Mouse (Mus musculus): Measurements from ENCODE around the gene Foxn2.
"Not testable (repeated sequence)": the region's sequence is repeated elsewhere in the genome, so short reads cannot be mapped to it uniquely, and the experiment has no call there.

Gene Foxn2

DNA sequence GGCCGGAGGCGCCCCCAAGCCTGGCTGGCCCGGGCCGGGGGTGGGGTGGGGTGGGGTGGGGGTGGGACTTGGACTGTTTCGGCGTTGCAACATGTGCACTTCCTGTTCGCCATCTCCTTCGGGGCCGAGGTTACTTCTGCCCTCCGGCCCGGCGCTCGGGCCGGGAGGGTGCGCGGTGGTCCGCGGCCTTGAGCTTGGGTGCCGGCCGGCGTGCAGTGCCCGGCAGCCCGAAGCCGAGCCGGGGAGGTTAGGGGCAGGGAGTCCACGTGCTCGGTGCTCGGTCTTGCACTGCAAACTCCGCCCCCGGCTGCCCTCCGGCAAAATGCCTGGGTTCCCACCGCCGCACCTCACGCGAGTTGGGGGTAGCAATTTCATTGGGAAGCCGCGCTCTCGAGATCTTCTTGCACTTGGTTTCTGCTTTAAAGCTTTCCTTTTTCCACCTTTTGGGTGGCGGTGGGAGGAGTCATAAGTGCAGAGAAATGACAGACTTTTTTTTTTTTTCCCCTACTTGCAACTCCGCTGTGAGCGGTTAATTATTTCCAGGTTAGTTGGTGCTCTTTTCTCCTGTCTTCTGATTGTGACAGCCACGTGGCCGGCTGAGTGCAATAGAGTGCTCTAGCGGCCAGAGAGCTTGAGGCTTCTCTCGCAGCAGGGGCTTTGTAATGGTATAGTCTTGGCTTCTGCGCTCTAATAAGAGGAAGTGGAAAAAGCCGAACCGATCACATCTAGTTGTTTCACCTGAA lies 1.1 kb downstream of the Foxn2 start:
- peak; percentile 56 to 71 for DNase-seq (ENCODE audit: low spot score in 2 of 2)

DNA sequence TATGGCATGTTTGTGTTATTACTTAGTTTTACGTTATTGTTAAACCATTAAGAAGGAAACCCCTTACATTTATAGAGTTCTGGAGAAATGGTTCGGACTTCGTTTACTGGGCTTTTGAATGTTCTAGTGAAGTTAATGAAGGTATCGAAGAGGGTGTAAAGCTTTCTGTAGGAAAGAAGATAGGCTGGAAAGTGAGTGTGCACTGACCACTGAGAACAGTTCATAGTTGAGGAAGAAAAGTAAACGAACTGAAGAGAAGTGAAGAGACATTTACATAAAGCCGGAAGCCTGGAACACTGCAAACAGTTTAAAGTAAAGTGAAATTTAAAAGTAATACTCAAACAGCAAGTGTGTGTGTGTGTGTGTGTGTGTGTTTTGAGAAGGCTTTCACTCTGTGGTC lies 2.1 kb downstream of the Foxn2 start:
- no peak for DNase-seq (ENCODE audit: low spot score in 2 of 2)

- no peak for DNase-seq (ENCODE audit: low spot score in 2 of 2)
Observed at GRCm38 (mm10) chr17:88443186-88443585, 2.7 kb downstream of the Foxn2 start.

- no peak for DNase-seq (ENCODE audit: low spot score in 2 of 2)
Observed at GRCm38 (mm10) chr17:88458079-88458478, 17.6 kb downstream of the Foxn2 start.

GRCm38 (mm10) chr17:88459516-88459915 lies 19.0 kb downstream of the Foxn2 start:
- DNase-seq (ENCODE audit: low spot score in 2 of 2): no peak

- DNase-seq (ENCODE audit: low spot score in 2 of 2): no peak
Observed at GRCm38 (mm10) chr17:88459916-88460901, 19.7 kb downstream of the Foxn2 start.

- DNase-seq (ENCODE audit: low spot score in 2 of 2): peak in 1 of 2 experiments; percentile 28
Observed at GRCm38 (mm10) chr17:88462658-88463057, 22.1 kb downstream of the Foxn2 start.

DNA sequence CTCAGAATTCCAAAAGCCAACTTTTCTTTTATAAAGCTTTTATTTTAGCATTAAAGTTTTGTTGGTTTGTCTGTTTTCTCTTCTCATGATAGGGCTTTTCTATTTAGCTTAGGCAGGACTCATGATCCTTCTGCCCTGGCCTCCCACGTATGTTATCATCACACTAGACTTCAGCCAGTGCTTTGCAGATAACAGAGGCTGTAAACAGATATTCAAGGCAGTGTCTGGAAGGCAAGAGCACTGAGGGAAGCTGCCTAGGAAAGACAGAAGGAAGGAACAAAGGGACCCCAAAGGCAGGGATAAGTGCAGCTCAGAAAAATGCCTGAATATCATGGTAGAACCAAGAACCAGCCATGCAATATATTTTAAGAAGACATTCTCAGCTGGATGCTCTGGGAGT lies 26.1 kb downstream of the Foxn2 start:
- no peak for DNase-seq (ENCODE audit: low spot score in 2 of 2)

DNA sequence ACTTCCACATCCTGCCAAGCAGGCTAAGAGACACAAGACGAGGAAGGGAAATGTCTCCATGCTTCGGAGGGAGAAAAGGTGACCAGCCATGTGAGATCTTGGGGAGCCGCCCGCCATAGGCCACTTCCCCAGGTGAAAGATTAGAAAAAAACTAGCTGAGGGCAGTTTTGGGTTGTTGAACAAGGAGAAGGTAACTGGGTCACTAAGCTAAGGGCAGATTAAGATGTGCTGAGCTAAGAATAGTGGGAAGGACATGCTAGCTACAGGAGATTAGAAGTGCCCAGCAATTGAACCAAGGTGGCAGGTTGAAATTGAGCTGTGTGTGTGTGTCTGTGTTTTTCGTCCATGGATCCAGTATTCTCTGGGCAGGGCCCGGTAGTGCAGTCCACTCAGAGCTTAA lies 27.2 kb downstream of the Foxn2 start:
- no peak for DNase-seq (ENCODE audit: low spot score in 2 of 2)

- not testable (repeated sequence) for DNase-seq (ENCODE audit: low spot score in 2 of 2)
Observed at GRCm38 (mm10) chr17:88468655-88469398, 28.3 kb downstream of the Foxn2 start.

DNA sequence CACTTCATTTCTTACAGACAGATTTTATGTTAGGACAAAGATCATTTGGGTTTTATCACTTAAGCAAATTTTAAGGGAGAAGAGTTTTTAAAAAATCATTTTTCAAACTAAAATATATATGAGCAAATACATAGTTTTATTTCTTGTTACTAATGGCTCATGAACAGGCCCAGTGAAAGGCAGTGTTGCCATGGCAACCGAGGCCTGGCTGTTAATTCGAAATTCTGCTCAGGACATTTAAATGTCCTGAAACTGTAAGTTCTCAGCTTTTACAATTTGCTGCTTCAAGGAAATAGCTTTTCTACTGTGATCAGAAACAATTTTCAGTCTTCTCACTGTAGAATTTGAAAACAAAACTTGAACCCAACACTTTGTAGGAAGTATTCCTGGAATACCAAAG lies 33.3 kb downstream of the Foxn2 start:
- DNase-seq (ENCODE audit: low spot score in 2 of 2): no peak

DNA sequence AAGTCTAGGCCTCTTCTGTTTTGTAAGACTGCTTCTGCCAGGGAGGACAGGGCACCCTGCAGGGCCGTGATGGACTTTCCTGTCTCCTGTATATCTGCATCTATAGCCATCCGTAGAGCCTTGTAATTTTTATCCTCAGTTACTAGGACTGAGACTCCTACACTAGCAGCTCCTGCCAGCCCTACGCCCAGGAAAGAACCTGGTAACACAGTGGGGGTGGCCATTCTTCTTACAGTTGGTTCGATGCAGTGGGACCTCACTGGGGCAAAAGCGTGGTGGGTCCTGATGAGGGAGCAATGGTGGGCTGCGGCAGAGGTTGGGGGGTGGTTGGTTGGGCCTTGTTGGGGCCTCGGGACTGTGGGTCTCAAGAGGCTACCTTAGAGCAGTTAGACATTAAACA lies 36.7 kb downstream of the Foxn2 start:
- DNase-seq (ENCODE audit: low spot score in 2 of 2): no peak

DNA sequence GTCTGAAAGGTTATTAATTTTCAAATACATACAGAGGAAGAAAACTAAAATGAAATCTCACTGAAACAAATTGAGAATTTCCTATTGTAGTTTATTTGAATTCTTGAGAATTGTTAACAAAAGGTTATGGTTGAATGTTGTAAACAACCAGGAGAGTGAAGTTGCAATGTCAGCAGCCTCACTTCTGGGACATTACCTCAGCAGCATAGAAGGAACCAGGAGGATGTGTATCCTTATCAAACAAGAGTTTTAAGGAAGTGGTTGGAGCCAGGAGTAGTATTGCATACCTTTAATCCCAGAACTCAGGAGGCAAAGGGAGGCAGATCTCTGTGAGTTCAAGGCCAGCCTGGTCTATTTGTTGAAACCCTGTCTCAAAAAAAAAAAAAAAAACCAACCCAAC lies 37.2 kb downstream of the Foxn2 start:
- DNase-seq (ENCODE audit: low spot score in 2 of 2): no peak

- DNase-seq (ENCODE audit: low spot score in 2 of 2): no peak
Observed at GRCm38 (mm10) chr17:88479040-88479439, 38.5 kb downstream of the Foxn2 start.

DNA sequence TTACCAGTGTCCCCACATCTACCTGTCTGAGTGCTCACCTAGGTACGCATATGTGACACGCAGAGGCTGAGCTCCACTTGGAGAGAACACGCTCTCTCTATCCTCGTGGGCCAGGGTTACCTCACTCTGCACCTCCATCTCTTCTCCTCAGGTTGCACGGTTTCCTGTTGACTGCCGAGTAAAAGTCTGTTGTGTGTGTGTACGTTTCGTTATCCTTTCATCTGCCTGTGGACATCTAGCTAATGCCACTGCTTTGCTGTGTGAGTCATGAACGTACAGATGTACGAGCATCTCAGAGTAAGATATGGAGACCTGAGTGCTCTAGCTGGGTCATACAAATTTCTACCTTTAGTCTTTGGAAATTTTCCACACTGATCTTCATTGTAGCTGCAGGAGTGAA lies 39.9 kb downstream of the Foxn2 start:
- no peak for DNase-seq (ENCODE audit: low spot score in 2 of 2)

DNA sequence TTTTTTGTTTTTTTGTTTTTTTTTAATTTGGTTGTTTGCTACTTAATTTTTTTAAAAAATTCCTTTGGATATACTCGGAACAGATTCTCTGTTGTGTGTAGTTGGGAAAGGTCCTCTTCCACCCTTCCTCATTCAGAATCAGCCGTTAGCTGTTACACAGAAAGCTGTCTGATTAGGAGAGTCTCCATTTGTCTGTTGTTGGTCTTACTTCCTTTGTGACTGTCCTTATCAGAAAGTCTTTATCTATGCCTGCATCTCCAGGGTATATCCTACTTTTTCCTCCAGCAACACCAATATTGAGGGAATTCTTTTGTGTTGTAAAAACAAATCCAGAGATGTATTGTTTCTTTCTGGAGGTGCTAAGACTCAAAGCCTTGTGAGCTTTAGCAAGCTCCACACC lies 40.6 kb downstream of the Foxn2 start:
- DNase-seq (ENCODE audit: low spot score in 2 of 2): no peak

DNA sequence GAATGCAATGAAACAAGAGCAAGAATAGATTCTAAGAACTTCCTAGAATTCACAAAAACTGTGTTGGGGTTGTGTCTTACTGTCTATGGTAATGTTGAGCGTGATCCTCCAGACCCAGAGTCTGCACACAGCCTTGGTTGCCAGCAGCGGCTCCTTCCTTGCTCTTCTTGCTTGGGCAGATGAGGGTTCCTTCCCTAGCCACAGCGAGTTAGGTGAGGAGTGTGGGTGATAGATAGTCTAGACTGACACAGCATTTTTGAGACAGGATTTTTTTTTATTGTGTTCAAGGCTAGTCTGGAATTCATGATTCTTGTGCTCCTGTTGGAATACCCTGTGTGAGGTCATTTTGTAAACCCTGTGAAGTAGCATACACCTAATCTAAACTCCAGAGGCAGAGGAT lies 41.1 kb downstream of the Foxn2 start:
- no peak for DNase-seq (ENCODE audit: low spot score in 2 of 2)

- no peak for DNase-seq (ENCODE audit: low spot score in 2 of 2)
Observed at GRCm38 (mm10) chr17:88484539-88484938, 44.0 kb downstream of the Foxn2 start.

- DNase-seq (ENCODE audit: low spot score in 2 of 2): no peak
Observed at GRCm38 (mm10) chr17:88484951-88485350, 44.4 kb downstream of the Foxn2 start.

DNA sequence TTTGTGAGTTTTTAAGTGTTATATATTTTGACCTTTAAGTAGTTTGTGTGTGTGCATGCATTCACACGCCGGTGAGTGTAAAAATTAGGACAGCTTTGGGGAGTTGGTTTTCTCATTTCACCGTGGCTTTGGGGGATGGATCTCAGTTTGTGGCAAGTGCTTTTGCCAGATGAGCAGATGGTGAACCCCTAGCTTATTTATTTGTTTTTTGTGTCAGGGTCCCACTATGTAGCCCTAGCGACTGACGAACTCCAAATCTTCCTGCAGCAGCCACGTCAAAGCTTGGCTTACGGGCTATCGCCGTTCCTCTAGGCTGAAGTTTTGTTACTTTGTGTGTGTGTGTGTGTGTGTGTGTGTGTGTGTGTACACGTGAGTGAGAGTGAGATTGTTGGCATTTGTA lies 50.0 kb downstream of the Foxn2 start:
- no peak for DNase-seq (ENCODE audit: low spot score in 2 of 2)

GRCm38 (mm10) chr17:88491366-88492106 lies 51.0 kb downstream of the Foxn2 start:
- DNase-seq (ENCODE audit: low spot score in 2 of 2): no peak

GRCm38 (mm10) chr17:88492107-88492460 lies 51.6 kb downstream of the Foxn2 start:
- DNase-seq (ENCODE audit: low spot score in 2 of 2): no peak

All from urinary bladder, postnatal 4 days (tissue).